Mouse (Mus musculus): ENCODE results near the gene Ddah1.

Ddah1 gene

GRCm38 (mm10) chr3:145758561-145759378, at the start of gene Ddah1:
Gene Ddah1, plus strand, starts transcription at chr3:145758675.
- DNase-seq (ENCODE audit: low spot score in 2 of 2) = peak; percentile 63 to 78

GRCm38 (mm10) chr3:145715923-145716322, 42.6 kb upstream of the Ddah1 start:
- DNase-seq (ENCODE audit: low spot score in 2 of 2) = no peak

- no peak for DNase-seq (ENCODE audit: low spot score in 2 of 2)
These were observed 38.8 kb upstream of the Ddah1 start for GRCm38 (mm10) chr3:145719660-145720059.

- DNase-seq (ENCODE audit: low spot score in 2 of 2) = no peak
These were observed 33.4 kb upstream of the Ddah1 start for GRCm38 (mm10) chr3:145725078-145725477.

GRCm38 (mm10) chr3:145728336-145728735, 30.1 kb upstream of the Ddah1 start:
- DNase-seq (ENCODE audit: low spot score in 2 of 2) = no peak

GRCm38 (mm10) chr3:145729531-145729930, 28.9 kb upstream of the Ddah1 start:
- no peak for DNase-seq (ENCODE audit: low spot score in 2 of 2)

- no peak for DNase-seq (ENCODE audit: low spot score in 2 of 2)
These were observed 28.4 kb upstream of the Ddah1 start for GRCm38 (mm10) chr3:145730092-145730491.

- DNase-seq (ENCODE audit: low spot score in 2 of 2) = no peak
These were observed 23.6 kb upstream of the Ddah1 start for GRCm38 (mm10) chr3:145734857-145735256.

- DNase-seq (ENCODE audit: low spot score in 2 of 2) = no peak
These were observed 21.9 kb upstream of the Ddah1 start for GRCm38 (mm10) chr3:145736562-145736961.

GRCm38 (mm10) chr3:145738662-145739061, 19.8 kb upstream of the Ddah1 start:
- no peak for DNase-seq (ENCODE audit: low spot score in 2 of 2)

- no peak for DNase-seq (ENCODE audit: low spot score in 2 of 2)
These were observed 18.6 kb upstream of the Ddah1 start for GRCm38 (mm10) chr3:145739904-145740303.

GRCm38 (mm10) chr3:145743050-145743449, 15.4 kb upstream of the Ddah1 start:
- no peak for DNase-seq (ENCODE audit: low spot score in 2 of 2)

GRCm38 (mm10) chr3:145743476-145744027, 14.9 kb upstream of the Ddah1 start:
- no peak for DNase-seq (ENCODE audit: low spot score in 2 of 2)

- no peak for DNase-seq (ENCODE audit: low spot score in 2 of 2)
These were observed 9.8 kb upstream of the Ddah1 start for GRCm38 (mm10) chr3:145748626-145749025.

GRCm38 (mm10) chr3:145756457-145756856, 2.0 kb upstream of the Ddah1 start:
- no peak for DNase-seq (ENCODE audit: low spot score in 2 of 2)

- no peak for DNase-seq (ENCODE audit: low spot score in 2 of 2)
These were observed 1.3 kb upstream of the Ddah1 start for GRCm38 (mm10) chr3:145757177-145757576.

- no peak for DNase-seq (ENCODE audit: low spot score in 2 of 2)
These were observed 631 bp upstream of the Ddah1 start for GRCm38 (mm10) chr3:145757844-145758243.

- DNase-seq (ENCODE audit: low spot score in 2 of 2) = peak; percentile 35 to 41
These were observed 1.1 kb downstream of the Ddah1 start for GRCm38 (mm10) chr3:145759379-145760209.

GRCm38 (mm10) chr3:145760547-145760946, 2.1 kb downstream of the Ddah1 start:
- DNase-seq (ENCODE audit: low spot score in 2 of 2) = no peak

- no peak for DNase-seq (ENCODE audit: low spot score in 2 of 2)
These were observed 3.2 kb downstream of the Ddah1 start for GRCm38 (mm10) chr3:145761501-145762170.

GRCm38 (mm10) chr3:145762957-145763641, 4.6 kb downstream of the Ddah1 start:
- no peak for DNase-seq (ENCODE audit: low spot score in 2 of 2)

All from right cerebral cortex, adult 2 months (tissue).